In the genomic region with DNA sequence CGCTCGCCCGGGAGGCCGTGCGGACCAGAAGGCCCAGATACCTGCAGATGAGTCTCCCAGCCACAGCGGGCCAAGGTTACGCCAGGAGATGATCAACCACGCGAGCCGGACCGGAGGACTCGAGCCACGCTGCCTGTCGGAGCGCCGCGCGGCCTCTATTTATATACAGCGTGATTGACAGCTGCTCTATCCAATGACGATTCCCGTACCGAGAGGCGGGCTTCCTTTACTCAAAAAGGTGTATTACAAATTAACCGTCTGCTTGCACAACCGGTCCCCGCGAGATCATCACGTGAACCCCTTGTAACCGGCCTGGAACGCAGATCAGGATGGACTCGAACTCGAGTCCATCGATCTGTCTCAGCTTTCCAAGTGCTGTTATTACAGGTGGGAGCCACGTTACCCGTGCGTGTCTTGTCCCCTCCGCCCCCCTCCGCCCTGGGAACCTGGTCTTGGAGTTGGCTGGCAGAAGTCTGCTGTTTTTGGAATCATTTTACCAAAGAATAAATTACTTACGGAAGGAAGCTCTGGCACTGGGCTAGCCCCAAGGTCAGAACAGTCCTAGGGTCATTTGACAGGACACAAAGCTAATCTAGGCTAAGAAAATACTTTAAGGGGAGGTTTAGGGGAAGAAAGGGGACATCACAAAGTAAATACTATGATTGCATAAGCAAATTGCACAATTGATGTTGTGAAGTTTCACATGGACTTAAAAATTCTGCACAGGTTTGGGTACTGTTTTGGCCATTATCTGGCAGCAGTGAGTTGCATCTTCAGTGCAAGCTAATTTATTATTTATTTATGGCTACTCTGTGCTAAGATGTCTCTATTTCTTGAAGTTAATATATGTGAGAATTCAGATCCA, we compare ENCODE assay signal across 8 mouse cellular contexts. TPM values are rescaled to one million over a fixed set of nuclear protein-coding genes. Genes with fewer than 3 reads are reported as not detected.
DNase-seq lines count a peak whose midpoint lies in the region; ATAC-seq and TF ChIP-seq lines count a peak whose summit lies in the region.

TSS of gene Sephs2 (minus strand) at position 131 of the 865 bp plus-strand sequence.

- WGBS in forebrain, embryonic 13.5 days, result 3% methylated on average over 39 of the region's 39 CpGs
- WGBS in large intestine, adult 2 months, result 3% methylated on average over 39 of the region's 39 CpGs
- 2% methylated on average over 39 of the region's 39 CpGs for WGBS in liver, postnatal 0 days (ENCODE audit: insufficient replicate concordance)
- WGBS in neural tube, embryonic 14.5 days, result 4% methylated on average over 39 of the region's 39 CpGs

- intact Hi-C loops in heart, postnatal 10 days (cut with DNase I), result loop anchor here (2.0 kb wide), 1 partner anchor 13 kb away; the partner anchor contains the start of gene Dctpp1

- no peaks in the 10 kb centered on the region for H3K9me3 ChIP-seq in ES-Bruce4 (replicated peaks; ENCODE audit: control insufficient read depth, insufficient read depth, low read length, poor library complexity, severe bottlenecking)
- H3K9me3 ChIP-seq in forebrain, embryonic 13.5 days (replicated peaks), result no peaks in the 10 kb centered on the region
- no peaks in the 10 kb centered on the region for H3K9me3 ChIP-seq in liver, postnatal 0 days (ENCODE audit: low read length)
- no peaks in the 10 kb centered on the region for H3K9me3 ChIP-seq in neural tube, embryonic 14.5 days (ENCODE audit: control insufficient read depth, low read length)

- peak within 1 kb of the TSS; percentile 97 for H3K9ac ChIP-seq in ES-Bruce4 (ENCODE audit: low read depth, poor library complexity, severe bottlenecking)
- H3K9ac ChIP-seq in forebrain, embryonic 13.5 days, result peak within 1 kb of the TSS; percentile 93
- peak within 1 kb of the TSS; percentile 98 for H3K9ac ChIP-seq in liver, postnatal 0 days (replicated peaks)
- H3K9ac ChIP-seq in neural tube, embryonic 14.5 days (replicated peaks; ENCODE audit: low read depth, low read length), result peak within 1 kb of the TSS; percentile 91

- TF ChIP-seq POLR2A in ES-Bruce4 (IDR thresholded peaks at IDR 0.05; ENCODE audit: insufficient read depth, low read length), result peak; percentile 93

- peak; percentile 97 for DNase-seq in heart, postnatal 10 days
- peak; percentile 91 for DNase-seq in large intestine, adult 2 months (ENCODE audit: low read depth, low spot score)
- DNase-seq in liver, postnatal 0 days, result peak; percentile 94
- DNase-seq in testis, postnatal 10 days (ENCODE audit: low spot score), result peak; percentile 94

- H3K4me3 ChIP-seq in ES-Bruce4 (ENCODE audit: low read depth, low read length), result peak within 1 kb of the TSS; percentile 84
- peak within 1 kb of the TSS; percentile 89 for H3K4me3 ChIP-seq in forebrain, embryonic 13.5 days
- peak within 1 kb of the TSS; percentile 87 for H3K4me3 ChIP-seq in liver, postnatal 0 days (ENCODE audit: low read depth, low read length)
- peak within 1 kb of the TSS; percentile 88 for H3K4me3 ChIP-seq in neural tube, embryonic 14.5 days (ENCODE audit: low read depth, low read length)

- H3K27me3 ChIP-seq in ES-Bruce4 (ENCODE audit: control insufficient read depth, insufficient read depth, low read length, poor library complexity, severe bottlenecking), result no peaks in the 10 kb centered on the region
- no peaks in the 10 kb centered on the region for H3K27me3 ChIP-seq in forebrain, embryonic 13.5 days
- H3K27me3 ChIP-seq in liver, postnatal 0 days (ENCODE audit: insufficient read depth, low read length), result no peaks in the 10 kb centered on the region
- no peaks in the 10 kb centered on the region for H3K27me3 ChIP-seq in neural tube, embryonic 14.5 days (ENCODE audit: control insufficient read depth, insufficient read depth, low read length)

- H3K4me1 ChIP-seq in ES-Bruce4 (ENCODE audit: control insufficient read depth, insufficient read depth, low read length), result no peaks in the 10 kb centered on the region
- H3K4me1 ChIP-seq in forebrain, embryonic 13.5 days, result peaks cover 25% of the 10 kb centered on the region
- peaks cover 21% of the 10 kb centered on the region for H3K4me1 ChIP-seq in liver, postnatal 0 days (ENCODE audit: insufficient read depth)
- H3K4me1 ChIP-seq in neural tube, embryonic 14.5 days (ENCODE audit: control insufficient read depth, insufficient read depth, low read length), result peaks cover 12% of the 10 kb centered on the region

- H3K36me3 ChIP-seq in ES-Bruce4 (ENCODE audit: control insufficient read depth, insufficient read depth, low read length, poor library complexity, severe bottlenecking), result peaks cover 10% of the 10 kb centered on the region
- H3K36me3 ChIP-seq in forebrain, embryonic 13.5 days (ENCODE audit: poor library complexity, severe bottlenecking), result peaks cover 25% of the 10 kb centered on the region
- H3K36me3 ChIP-seq in liver, postnatal 0 days (replicated peaks; ENCODE audit: insufficient read depth, low read length), result peaks cover 9% of the 10 kb centered on the region
- no peaks in the 10 kb centered on the region for H3K36me3 ChIP-seq in neural tube, embryonic 14.5 days (ENCODE audit: control insufficient read depth, insufficient read depth, low read length)

- peak within 1 kb of the TSS; percentile 11; the same call in 1 of the 2 replicates for H3K27ac ChIP-seq in ES-Bruce4 (ENCODE audit: insufficient read depth, low read length)
- peak within 1 kb of the TSS; percentile 70 for H3K27ac ChIP-seq in forebrain, embryonic 13.5 days
- peak within 1 kb of the TSS; percentile 94 for H3K27ac ChIP-seq in liver, postnatal 0 days (ENCODE audit: low read depth)
- H3K27ac ChIP-seq in neural tube, embryonic 14.5 days (ENCODE audit: low read depth, low read length), result peak within 1 kb of the TSS; percentile 80

- TF ChIP-seq CTCF in ES-Bruce4 (IDR thresholded peaks at IDR 0.05; ENCODE audit: low read depth, low read length), result no peak
- no peak for TF ChIP-seq CTCF in liver, postnatal 0 days (IDR thresholded peaks at IDR 0.05; ENCODE audit: low read depth)

- peak; percentile 24; the same call in 1 of the 2 replicates for TF ChIP-seq EP300 in ES-Bruce4 (IDR thresholded peaks at IDR 0.05; ENCODE audit: insufficient read depth, low read depth, low read length)
- TF ChIP-seq EP300 in liver, postnatal 0 days (IDR thresholded peaks at IDR 0.05; ENCODE audit: low read depth), result peak; percentile 61

- peak within 1 kb of the TSS; percentile 92 for H3K4me2 ChIP-seq in forebrain, embryonic 13.5 days
- peak within 1 kb of the TSS; percentile 96 for H3K4me2 ChIP-seq in liver, postnatal 0 days (ENCODE audit: low read depth, low read length)
- H3K4me2 ChIP-seq in neural tube, embryonic 14.5 days (ENCODE audit: low read depth, low read length), result peak within 1 kb of the TSS; percentile 88

- ATAC-seq in cerebellum, adult (ENCODE audit: insufficient number of reproducible peaks, low FRiP score, low TSS enrichment), result peak; percentile 90; the same call in 1 of the 2 replicates
- peak; percentile 96 for ATAC-seq in forebrain, embryonic 13.5 days
- ATAC-seq in liver, postnatal 0 days, result peak; percentile 74
- ATAC-seq in neural tube, embryonic 14.5 days (ENCODE audit: low read depth), result peak; percentile 93

RNA-seq across cellular contexts. Expression of gene Sephs2, which starts in this region (rescaled TPM):
- 77.5 and 80.3 TPM in 2 replicates for polyA plus RNA-seq in ES-Bruce4 (2011; ENCODE audit: insufficient read depth, insufficient read length, low read depth, missing spikeins)
- polyA plus RNA-seq in forebrain, embryonic 13.5 days (2015; fragmentation: Nextera tagmentation; extraction: Ambion mirVana), result 51.1 and 53.2 TPM in 2 replicates
- 10 to 100 TPM; 39.4 to 49.4 TPM for total RNA-seq in heart, postnatal 10 days (2021)
- 58.1 and 85.1 TPM in 2 replicates for polyA plus RNA-seq in large intestine, adult 2 months (2012; rRNA removed)
- 712 and 714 TPM in 2 replicates for polyA plus RNA-seq in liver, postnatal 0 days (2015; fragmentation: Nextera tagmentation; extraction: Ambion mirVana)
- 77.7 and 78.9 TPM in 2 replicates for polyA plus RNA-seq in neural tube, embryonic 14.5 days (2014; fragmentation: Nextera tagmentation; extraction: Ambion mirVana)

Comparison
In these comparisons a context has a peak if more than half of its experiments do, and no peak if none do; other contexts are left out.
1. Peak in every context shown above with its lines: DNase-seq, ATAC-seq, H3K4me3 ChIP-seq and H3K27ac ChIP-seq.
2. H3K27ac ChIP-seq: peak in every context shown above with its lines; median percentile 94 in liver, postnatal 0 days; 80 in neural tube, embryonic 14.5 days; 70 in forebrain, embryonic 13.5 days; 11 in ES-Bruce4.